Mouse (Mus musculus): Measurements from ENCODE around the gene Ybx3. TPM values are rescaled to one million over a fixed set of nuclear protein-coding genes. Genes with fewer than 3 reads are reported as not detected.

The Ybx3 gene
- total RNA-seq, 1 experiment from 2014 or later: 683 TPM

DNA sequence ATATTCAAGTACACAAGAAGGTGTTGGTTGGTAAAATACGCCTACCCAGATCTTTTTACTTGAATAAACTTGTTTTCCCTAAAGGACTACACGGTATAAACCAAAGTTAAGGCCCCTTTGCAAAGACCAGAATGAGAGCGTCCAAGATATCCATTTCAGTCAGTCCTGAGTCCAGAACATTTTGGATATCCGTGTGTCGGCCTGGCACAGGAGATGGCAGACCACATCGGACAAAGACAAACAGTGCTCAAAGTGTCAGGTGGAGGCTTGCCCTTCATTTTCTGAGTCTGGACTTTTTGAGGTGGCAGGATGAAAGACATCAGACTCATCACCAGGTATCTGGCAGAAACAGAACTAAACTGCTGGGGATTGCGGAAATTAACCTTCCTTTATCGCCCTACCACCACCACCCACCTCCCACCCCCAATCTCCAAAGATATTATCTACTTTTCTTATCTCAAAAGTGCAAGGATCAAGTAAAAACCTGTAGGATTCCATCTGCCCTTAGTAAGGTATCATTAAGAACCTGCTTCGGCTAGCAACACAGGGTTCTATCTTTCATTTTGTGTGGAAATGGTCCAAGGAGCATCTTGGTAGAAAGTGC is 1.8 kb downstream of the Ybx3 start:
- ATAC-seq (replicated peaks; ENCODE audit: low read depth, poor library complexity, severe bottlenecking): no peak

GRCm38 (mm10) chr6:131385469-131385868 is 2.8 kb downstream of the Ybx3 start:
- ATAC-seq (replicated peaks; ENCODE audit: low read depth, poor library complexity, severe bottlenecking): no peak

DNA sequence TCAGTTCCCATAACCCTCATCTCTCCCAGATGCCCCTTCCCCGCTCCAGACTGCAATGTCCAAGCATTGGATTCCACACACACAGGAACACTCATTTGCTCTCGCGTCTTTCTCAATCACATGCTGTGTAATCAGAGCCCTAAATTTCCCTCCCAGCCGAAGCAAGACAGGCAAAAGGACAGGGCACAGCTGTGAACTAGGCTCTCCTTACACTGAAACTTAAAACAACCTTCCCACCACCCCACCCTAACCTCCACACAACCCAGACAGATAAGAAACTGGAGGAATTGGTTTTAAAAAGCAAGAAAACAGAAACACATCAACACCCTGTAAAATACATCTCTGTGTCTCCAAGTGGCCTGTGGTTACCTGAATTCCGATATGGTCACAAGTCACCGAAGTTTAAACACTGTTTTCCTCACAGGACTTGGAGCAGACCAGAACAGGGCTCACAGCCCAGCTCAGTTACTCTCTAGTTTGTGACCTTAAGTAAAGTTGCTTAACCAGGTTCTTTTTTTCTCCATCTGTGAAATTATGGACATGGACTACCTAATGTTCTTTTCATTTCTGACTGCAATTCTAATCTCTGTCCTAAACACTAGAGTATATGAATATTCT is 4.5 kb downstream of the Ybx3 start:
- no peak for ATAC-seq (replicated peaks; ENCODE audit: low read depth, poor library complexity, severe bottlenecking)

GRCm38 (mm10) chr6:131382984-131383337 is 5.3 kb downstream of the Ybx3 start:
- no peak for ATAC-seq (replicated peaks; ENCODE audit: low read depth, poor library complexity, severe bottlenecking)

GRCm38 (mm10) chr6:131382232-131382983 is 5.9 kb downstream of the Ybx3 start:
- ATAC-seq (replicated peaks; ENCODE audit: low read depth, poor library complexity, severe bottlenecking): no peak

DNA sequence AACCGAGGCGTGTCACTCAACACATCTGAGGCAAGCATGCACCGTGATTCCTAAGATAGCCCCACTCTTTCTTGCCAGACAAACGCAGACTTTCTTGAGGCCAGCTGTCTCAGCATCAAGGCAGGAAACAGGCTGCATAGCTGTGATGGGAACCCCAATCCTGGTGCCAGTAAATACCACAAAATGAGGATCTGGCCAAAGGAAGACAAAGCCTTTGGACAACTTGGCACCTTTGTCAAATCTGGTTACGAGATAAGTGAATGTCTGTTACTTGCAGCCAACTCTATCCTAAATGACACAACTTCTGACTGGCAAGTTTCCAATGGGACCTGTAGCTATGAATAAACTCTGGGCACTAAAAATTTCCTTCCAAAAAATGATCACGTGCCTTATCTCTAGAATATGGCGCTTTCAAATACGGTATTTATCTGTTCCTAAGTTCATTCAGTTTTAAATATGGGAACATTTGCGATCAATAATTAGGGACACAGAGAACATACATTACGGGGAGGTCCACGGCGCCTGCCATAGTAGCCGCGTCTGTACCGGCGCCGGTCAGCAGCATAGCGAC is 9.3 kb downstream of the Ybx3 start:
- ATAC-seq (replicated peaks; ENCODE audit: low read depth, poor library complexity, severe bottlenecking): 0 out of 2 replicates have a peak, but pooled peaks have one; percentile 16

- ATAC-seq (replicated peaks; ENCODE audit: low read depth, poor library complexity, severe bottlenecking): peak; percentile 75
Measured at GRCm38 (mm10) chr6:131377378-131377777, 10.9 kb downstream of the Ybx3 start.

DNA sequence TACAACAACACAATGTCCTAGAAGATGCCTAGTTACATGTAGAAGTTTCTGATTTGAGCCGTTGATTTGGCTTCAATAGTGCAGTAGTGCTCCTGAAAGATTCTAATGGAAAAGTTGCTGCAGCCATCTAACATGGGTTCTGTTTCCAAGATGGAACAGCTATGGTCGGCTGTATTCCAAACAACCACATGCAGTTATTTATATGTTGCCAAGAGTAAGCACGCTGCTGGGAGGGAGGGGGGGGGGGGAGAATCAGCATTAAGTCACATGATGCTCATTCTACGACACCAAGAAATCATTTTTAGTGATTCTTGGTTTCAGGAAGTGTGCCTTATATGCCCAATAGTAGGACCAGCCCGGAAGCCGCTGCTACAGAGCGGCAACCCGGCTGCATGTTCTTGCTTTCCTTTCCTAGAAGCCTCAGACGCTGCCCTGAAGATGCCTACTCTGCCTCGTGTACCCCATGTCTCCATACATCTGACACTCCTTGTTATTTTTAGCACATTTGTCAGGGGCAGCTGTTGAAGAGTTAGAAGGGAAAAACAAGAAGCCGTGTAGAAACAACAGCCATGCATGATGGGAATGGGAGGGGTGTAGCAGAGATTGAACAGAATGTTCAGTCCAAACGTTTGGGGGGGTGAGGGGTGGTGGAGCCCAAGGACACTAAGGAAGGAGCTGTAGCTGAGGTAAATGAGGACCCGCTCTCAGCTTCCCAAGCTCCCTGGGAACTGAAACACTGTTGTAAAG is 13.5 kb downstream of the Ybx3 start:
- ATAC-seq (replicated peaks; ENCODE audit: low read depth, poor library complexity, severe bottlenecking): no peak

DNA sequence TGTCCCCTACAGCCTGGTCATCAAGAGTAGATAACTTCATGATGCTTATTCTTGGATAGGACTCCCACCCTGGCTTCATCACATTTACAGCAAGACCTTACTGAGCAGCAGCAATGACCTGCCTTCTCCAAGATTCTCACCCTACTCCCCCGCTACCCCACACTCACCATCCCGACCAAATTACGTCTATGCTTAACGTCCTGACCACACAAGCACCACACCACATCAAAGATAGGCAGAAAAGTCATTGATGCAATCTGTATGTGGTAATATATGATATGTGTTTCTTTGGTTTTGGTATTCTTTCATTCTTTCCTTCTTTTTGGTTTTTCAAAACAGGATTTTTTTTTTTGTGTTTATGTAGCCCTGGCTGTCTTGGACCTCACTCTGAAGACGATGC is 15.1 kb downstream of the Ybx3 start:
- ATAC-seq (replicated peaks; ENCODE audit: low read depth, poor library complexity, severe bottlenecking): no peak

DNA sequence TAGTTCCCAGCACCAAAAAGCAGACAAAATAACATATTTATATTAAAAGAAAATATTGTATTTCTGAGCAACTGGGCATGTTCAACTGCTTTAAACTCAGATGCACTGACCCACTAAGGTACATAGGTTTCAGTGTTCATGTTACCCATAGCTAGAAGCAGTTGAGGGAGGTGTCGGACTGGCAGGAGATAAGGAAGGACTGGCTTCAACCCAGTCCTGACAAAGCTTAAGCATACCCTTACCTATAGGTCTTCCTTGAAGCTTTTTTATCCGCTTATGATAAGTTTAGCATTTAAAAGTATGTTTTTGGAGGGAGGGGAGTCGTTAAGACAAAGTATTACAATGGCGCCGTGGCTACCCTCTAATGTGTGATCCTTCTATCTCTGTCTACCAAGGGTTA is 17.5 kb downstream of the Ybx3 start:
- no peak for ATAC-seq (replicated peaks; ENCODE audit: low read depth, poor library complexity, severe bottlenecking)

DNA sequence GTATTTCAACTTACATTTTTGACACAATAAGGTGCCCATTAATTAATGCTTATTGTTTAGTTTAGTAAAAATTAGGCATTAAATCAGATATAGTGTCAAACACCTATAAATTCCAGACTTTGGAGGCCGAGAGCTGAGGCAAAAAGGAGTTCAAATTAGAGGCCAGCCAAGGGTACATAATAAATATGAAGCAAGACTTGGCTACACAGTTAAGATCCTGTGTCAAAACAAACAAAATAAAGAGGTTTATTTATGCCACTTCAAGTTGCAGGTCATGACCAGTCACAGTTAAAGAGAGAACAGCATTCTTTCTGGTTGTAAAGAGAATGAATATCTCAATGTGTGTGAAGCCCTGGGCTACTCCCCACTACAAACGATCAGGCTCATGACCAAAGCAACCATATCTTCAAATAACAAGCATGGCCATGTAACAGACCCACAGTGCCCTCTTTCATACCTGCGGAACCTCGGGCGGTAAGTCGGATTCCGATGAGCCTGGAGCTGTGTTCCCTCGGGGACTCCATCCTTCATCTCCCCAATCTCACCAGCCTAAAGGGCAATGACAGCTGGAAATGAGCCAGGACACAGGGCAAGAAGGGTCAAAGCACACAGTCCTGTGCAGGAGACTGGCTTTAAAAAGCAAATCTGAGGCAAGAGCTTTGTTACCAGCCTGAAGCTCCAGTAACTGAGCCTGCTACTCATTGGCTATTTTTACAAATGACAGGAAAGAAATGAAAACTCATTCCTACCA is 18.2 kb downstream of the Ybx3 start:
- no peak for ATAC-seq (replicated peaks; ENCODE audit: low read depth, poor library complexity, severe bottlenecking)

DNA sequence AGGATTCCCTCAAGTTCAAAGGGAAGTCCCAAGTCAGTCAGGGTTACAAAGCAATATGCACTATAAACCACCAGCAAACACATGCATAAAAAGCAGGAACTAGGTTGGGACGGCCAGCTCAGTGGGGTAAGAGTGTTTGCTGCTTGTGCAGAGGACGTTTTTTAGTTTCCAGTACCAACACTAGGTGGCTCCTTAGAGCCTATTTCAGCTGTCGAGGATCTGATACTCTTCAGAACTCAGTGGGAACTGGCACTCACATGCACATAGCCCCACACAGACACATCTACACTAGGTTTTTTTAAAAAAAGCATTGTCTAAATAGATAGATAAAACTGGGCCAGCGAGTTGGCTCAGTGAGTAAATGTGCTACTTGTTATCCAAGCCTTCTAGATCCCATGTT is 21.2 kb downstream of the Ybx3 start:
- peak; percentile 73 for ATAC-seq (replicated peaks; ENCODE audit: low read depth, poor library complexity, severe bottlenecking)

GRCm38 (mm10) chr6:131364353-131364752 is 23.9 kb downstream of the Ybx3 start:
- peak; percentile 49 for ATAC-seq (replicated peaks; ENCODE audit: low read depth, poor library complexity, severe bottlenecking)

DNA sequence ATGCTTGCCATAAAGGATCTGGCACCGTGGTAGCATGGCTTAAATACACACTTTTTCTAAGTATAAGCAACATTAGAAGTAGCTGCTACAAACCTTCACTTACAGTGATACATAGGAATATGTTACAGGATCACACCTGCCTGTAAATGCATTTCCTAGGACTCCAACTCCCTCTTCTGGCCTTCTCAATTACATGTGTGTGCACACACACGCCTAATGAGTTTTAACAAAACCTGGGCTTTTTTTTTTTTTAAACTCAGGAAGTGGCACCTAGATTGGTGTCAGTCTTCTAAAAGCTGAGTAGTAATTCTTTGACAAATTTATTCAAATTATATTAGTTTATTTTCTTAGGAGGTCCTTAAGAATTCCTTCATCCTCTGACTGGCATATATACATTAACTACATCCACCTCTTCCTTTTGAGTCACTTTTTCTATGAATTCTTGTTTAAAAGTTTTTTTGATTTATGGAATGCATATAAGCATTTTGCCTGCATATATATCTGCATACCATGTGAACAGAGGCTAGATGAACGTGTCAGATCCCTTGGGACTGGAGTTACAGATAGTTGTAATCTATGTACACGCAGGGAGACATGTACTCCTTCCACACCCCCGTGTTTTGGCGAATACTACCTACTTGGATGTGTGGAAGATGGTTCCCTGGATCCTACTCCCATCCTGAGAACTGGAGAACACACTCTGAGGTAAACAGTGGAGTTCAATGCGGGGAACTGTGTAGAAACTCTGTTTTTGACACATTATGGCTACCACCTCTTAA is 25.1 kb downstream of the Ybx3 start:
- no peak for ATAC-seq (replicated peaks; ENCODE audit: low read depth, poor library complexity, severe bottlenecking)

GRCm38 (mm10) chr6:131360693-131361092 is 27.6 kb downstream of the Ybx3 start:
- ATAC-seq (replicated peaks; ENCODE audit: low read depth, poor library complexity, severe bottlenecking): peak; percentile 34

GRCm38 (mm10) chr6:131359543-131359942 is 28.7 kb downstream of the Ybx3 start:
- peak; percentile 40 for ATAC-seq (replicated peaks; ENCODE audit: low read depth, poor library complexity, severe bottlenecking)

DNA sequence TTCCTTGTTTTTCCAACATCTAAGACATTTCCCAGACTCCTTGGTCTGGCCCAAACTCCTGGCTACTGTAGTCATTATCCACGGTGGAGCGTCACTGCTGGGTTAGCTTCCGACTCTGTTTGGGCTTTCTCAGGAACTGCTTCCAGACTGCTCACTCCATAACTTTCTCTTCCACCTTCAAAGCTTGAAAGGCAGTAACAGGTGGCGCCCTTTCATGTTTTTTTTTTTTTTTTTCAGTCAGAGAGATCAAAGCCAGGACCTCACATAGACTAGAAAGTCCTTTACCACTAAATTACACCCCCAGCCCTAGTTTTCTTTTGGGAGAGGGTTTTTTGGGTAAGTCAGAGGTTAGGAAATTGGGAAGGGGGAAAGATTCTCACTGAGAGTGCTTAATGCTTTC is 33.4 kb downstream of the Ybx3 start:
- ATAC-seq (replicated peaks; ENCODE audit: low read depth, poor library complexity, severe bottlenecking): no peak

GRCm38 (mm10) chr6:131353352-131353919 is 34.8 kb downstream of the Ybx3 start, which contains the start of gene Styk1:
Gene Styk1 (minus strand): TSS chr6:131353597.
- peak; percentile 91 for ATAC-seq (replicated peaks; ENCODE audit: low read depth, poor library complexity, severe bottlenecking)

DNA sequence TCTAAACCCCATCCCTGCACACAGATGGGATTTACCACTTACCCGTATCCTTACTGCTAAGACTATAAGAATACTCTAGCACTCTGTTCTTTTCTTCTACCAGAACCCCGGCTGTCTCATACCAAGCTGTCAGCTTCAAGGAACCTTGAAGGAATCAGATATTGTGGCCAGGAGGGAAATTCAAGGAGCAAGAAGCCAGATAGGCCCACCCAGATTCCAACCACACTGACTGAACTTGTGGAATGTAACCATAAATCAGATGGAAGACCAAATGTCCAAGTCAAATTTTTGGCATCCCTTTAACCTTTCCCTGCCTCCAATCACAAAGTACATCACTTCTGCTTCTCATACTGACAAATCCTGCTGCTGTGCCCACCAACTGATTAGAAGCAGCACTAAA is 41.2 kb downstream of the Ybx3 start:
- ATAC-seq (replicated peaks; ENCODE audit: low read depth, poor library complexity, severe bottlenecking): no peak
